Mouse (Mus musculus) hindbrain, postnatal 0 days (tissue): ENCODE results near the gene Prkar2a. TPM values are rescaled to one million over a fixed set of nuclear protein-coding genes. Genes with fewer than 3 reads are reported as not detected.

Source experiments
- ATAC-seq: fragments of 200-750 bp; cut with Nextera tagmentation; 2 replicates; pipeline ENCODE4 v1.8.0; 2017; ENCODE audit warnings: mild to moderate bottlenecking, moderate TSS enrichment, moderate library complexity
- DNase-seq: peaks from one replicate; pipeline ENCODE4 v3.0.0-alpha.2; 2015; ENCODE audit warnings: low spot score
- H3K27ac ChIP-seq: fragments of 300-500 bp; sonication (generic); 2 replicates; pipeline ENCODE4 v1.5.1; 2014; ENCODE audit warnings: mild to moderate bottlenecking
- H3K27me3 ChIP-seq: fragments of 300-500 bp; sonication (generic); 2 replicates; pipeline ENCODE4 v1.6.1; 2014; ENCODE audit warnings: low read length, mixed read lengths; ENCODE audit not compliant: insufficient read depth
- H3K36me3 ChIP-seq: fragments of 300-500 bp; sonication (generic); 2 replicates; pipeline ENCODE4 v1.6.1; 2014; ENCODE audit warnings: low read length, mixed read lengths; ENCODE audit not compliant: insufficient read depth
- H3K4me1 ChIP-seq: fragments of 300-500 bp; sonication (generic); 2 replicates; pipeline ENCODE4 v1.6.1; 2014; ENCODE audit warnings: antibody characterized with exemption, low read length, mixed read lengths; ENCODE audit not compliant: insufficient read depth
- H3K4me2 ChIP-seq: fragments of 300-500 bp; sonication (generic); 2 replicates; pipeline ENCODE4 v1.6.1; 2014; ENCODE audit warnings: low read depth, mild to moderate bottlenecking, low read length, moderate library complexity, mixed read lengths
- H3K4me3 ChIP-seq: fragments of 300-500 bp; sonication (generic); 2 replicates; pipeline ENCODE4 v1.5.1; 2014; ENCODE audit warnings: low read length
- H3K9ac ChIP-seq: fragments of 300-500 bp; sonication (generic); replicated peaks from 2 replicates; pipeline ENCODE4 v1.6.1; 2014; ENCODE audit warnings: mild to moderate bottlenecking, low read length, moderate library complexity, mixed read lengths
- H3K9me3 ChIP-seq: fragments of 300-500 bp; sonication (generic); 2 replicates; pipeline ENCODE4 v1.6.1; 2016; ENCODE audit warnings: low read length, mixed read lengths
- CTCF ChIP-seq: IDR thresholded peaks from 2 replicates; pipeline ENCODE4 v1.5.1; 2016; ENCODE audit warnings: antibody characterized with exemption, control low read depth, low read depth
- WGBS: fragments of 180-500 bp; shearing (Covaris S2); extraction: QIAGEN DNeasy Blood & Tissue Kit; methylation state at CpG from one replicate; pipeline ENCODE4 v1.1.7; 2014; 5-methylcytosine and 5-hydroxymethylcytosine counted together
- polyA plus RNA-seq: library from polyadenylated mRNA; unstranded; fragments of >200 nt; fragmentation: Nextera tagmentation; extraction: Ambion mirVana; gene quantifications from 2 replicates; pipeline ENCODE4 v1.2.1, GENCODE M21; 2015
- total RNA-seq: library from RNA; depleted of rRNA; stranded (reverse); fragments of >200 nt; gene quantifications from 2 replicates; pipeline ENCODE4 v1.2.3, GENCODE M21; 2014

Prkar2a gene
- total and polyA plus RNA-seq, 2 experiments from 2014 or later: 43.9 to 87.3 TPM

DNA sequence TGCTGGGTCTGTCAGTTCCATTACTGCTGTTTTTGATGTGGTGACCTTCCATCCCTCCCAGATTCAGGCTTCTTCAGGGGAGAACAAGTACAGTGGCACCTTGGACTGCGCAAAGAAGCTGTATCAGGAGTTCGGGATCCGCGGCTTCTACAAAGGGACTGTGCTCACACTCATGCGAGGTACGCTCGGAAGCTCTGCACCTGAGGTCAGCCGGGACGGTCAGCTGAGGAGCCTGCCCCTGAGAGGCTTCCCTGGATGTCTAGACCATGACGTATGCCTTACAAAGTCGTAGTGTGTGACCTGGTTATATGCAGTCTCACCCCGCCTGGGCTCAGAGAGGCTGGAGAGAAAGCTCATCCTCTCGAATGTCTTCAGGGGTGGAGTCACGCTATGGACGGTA, 9.1 kb upstream of the Prkar2a start:
- Histone ChIP-seq H3K27me3 (no peaks in the 10 kb centered on the region), H3K27ac (no peak overlapping the region), H3K4me1 (no peaks in the 10 kb centered on the region), H3K9ac (no peak overlapping the region), H3K36me3 (peaks cover 28% of the 10 kb centered on the region), H3K9me3 (no peaks in the 10 kb centered on the region), H3K4me3 (no peak overlapping the region), H3K4me2 (no peak overlapping the region)
- no peak for DNase-seq
- 96% methylated on average over 15 of the region's 15 CpGs for WGBS
- ATAC-seq: no peak
- no peak for TF ChIP-seq CTCF

DNA sequence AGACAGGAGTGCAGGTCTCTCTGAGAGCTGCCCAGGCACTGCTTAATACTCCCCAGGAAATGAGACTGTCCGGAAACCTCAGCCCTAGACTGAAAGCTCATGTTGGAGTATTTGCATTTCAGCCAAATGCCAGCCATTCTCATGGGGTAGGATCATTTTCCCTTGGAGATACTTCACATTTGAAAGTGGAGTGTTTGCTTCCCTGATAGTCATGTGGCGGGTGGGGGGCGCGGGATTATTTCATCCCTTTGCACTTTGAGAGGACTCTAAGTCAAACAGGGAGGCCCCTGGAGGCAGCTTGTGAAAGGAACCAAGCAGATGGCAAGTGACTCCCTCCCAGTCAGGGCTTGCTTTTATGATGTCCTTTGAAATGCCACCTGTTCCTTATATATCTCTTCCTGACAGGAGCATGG, 2.6 kb upstream of the Prkar2a start:
- Histone ChIP-seq H3K4me3 (no peak overlapping the region), H3K4me2 (no peak overlapping the region), H3K9ac (no peak overlapping the region), H3K27me3 (no peaks in the 10 kb centered on the region), H3K27ac (no peak overlapping the region), H3K36me3 (peaks cover 15% of the 10 kb centered on the region; the same call in 1 of the 2 replicates), H3K9me3 (no peaks in the 10 kb centered on the region), H3K4me1 (peaks cover 5% of the 10 kb centered on the region)
- ATAC-seq (no peak), DNase-seq (peak; percentile 34)
- WGBS: 35% methylated on average over 4 of the region's 4 CpGs
- TF ChIP-seq CTCF: no peak

DNA sequence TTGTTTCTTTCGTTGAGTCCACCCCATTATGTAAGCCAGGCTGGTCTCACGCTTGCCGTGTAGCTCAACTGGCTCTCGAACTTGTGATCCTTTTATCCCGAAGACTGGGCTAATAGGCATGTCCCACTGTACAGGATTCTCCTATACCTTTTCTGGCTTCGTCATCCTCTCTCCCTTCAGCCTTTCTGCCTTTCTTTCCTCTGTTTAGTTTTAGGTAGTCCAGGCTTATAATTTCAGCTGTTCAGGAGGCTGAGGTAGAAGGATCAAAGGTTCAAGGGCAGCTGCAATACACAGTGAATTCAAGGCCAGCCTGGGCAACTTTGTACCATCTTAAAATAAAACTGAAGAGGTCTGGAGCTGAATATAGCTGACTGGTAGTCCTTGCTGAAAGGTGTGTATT, 1.9 kb upstream of the Prkar2a start:
- no peak for DNase-seq
- ATAC-seq: no peak
- H3K36me3 ChIP-seq: peaks cover 11% of the 10 kb centered on the region; the same call in 1 of the 2 replicates
- H3K9ac ChIP-seq: no peak overlapping the region
- no peak for TF ChIP-seq CTCF
- no peak overlapping the region for H3K4me2 ChIP-seq
- 70% methylated on average over 6 of the region's 6 CpGs for WGBS
- H3K27me3 ChIP-seq: no peaks in the 10 kb centered on the region
- no peaks in the 10 kb centered on the region for H3K9me3 ChIP-seq
- H3K27ac ChIP-seq: no peak overlapping the region
- peaks cover 8% of the 10 kb centered on the region for H3K4me1 ChIP-seq
- no peak overlapping the region for H3K4me3 ChIP-seq

DNA sequence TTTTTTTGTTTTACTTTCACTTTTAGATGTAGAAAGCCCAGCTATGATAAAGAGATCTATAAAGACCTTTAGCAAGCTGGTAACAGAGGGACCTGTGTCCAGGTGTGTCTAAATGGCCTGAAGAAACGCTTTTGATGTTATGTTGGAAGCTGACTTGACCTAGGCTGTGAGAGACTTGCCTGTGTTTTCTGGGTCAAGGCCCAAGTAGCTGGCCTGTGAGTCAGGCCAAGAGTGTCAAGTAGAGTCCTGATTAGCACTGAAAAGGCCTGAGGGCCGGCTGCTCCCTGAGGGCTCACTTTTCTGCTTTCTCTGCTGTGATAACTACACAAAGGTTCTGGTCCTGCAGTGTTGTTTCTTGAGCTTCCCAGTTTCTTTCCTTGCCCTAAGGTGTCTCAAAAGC, 1.4 kb upstream of the Prkar2a start:
- Histone ChIP-seq H3K4me1 (peaks cover 8% of the 10 kb centered on the region), H3K27me3 (no peaks in the 10 kb centered on the region), H3K9ac (no peak overlapping the region), H3K4me2 (no peak overlapping the region), H3K36me3 (0 out of 2 replicates have a peak, but pooled peaks cover 6% of the 10 kb centered on the region), H3K4me3 (no peak overlapping the region), H3K27ac (no peak overlapping the region), H3K9me3 (no peaks in the 10 kb centered on the region)
- no peak for TF ChIP-seq CTCF
- DNase-seq: no peak
- WGBS: 76% methylated on average over 2 of the region's 2 CpGs
- ATAC-seq: no peak

DNA sequence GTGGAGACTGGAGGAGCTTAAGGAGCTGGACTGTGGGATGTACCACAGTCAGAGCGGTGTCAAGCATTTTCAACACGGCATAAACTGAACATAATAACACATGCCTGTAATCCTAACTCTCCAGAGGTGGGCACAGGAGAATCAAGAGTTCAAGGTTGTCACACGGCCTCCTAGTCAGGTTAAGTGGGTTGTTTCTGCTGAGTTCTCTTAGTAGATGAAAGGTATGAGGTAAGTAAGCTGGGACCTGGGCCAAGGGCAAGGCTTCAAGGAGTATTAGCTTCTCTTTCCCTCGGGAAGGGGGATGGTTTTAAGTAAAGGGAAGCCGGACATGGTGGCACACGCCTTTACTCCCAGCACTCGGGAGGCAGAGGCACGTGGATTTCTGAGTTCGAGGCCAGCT, 663 bp upstream of the Prkar2a start:
- Histone ChIP-seq H3K9me3 (no peaks in the 10 kb centered on the region), H3K9ac (no peak overlapping the region), H3K4me1 (peaks cover 12% of the 10 kb centered on the region), H3K36me3 (0 out of 2 replicates have a peak, but pooled peaks cover 5% of the 10 kb centered on the region), H3K27ac (no peak overlapping the region), H3K4me3 (no peak overlapping the region), H3K27me3 (no peaks in the 10 kb centered on the region), H3K4me2 (no peak overlapping the region)
- WGBS: 77% methylated on average over 9 of the region's 9 CpGs
- no peak for ATAC-seq
- DNase-seq: no peak
- TF ChIP-seq CTCF: no peak

DNA sequence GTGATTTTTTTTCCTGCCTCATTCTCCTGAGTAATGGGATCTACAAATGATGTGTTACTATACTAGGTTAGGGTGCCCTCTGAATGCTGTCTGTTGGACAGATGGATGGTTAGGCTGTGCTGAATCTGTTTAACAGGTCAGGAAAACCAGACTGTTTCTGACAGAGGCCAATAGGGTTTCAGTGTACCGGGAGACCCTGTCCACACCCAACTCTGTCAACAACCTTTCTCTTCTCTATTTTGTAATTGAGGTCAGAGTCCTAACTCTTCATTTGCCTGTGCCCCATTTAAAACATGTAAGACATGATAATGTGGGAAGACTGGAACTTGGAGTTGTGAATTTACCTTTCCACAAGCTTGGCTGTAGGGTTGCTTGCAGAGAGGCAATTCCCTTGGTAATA, 879 bp downstream of the Prkar2a start:
- no peak for ATAC-seq
- DNase-seq: no peak
- Histone ChIP-seq H3K9me3 (no peaks in the 10 kb centered on the region), H3K36me3 (0 out of 2 replicates have a peak, but pooled peaks cover 3% of the 10 kb centered on the region), H3K9ac (no peak overlapping the region), H3K4me2 (no peak overlapping the region), H3K4me1 (peaks cover 20% of the 10 kb centered on the region), H3K27me3 (no peaks in the 10 kb centered on the region), H3K27ac (no peak overlapping the region), H3K4me3 (no peak overlapping the region)
- WGBS: 85% methylated on average over 1 of the region's 1 CpGs
- TF ChIP-seq CTCF: no peak

DNA sequence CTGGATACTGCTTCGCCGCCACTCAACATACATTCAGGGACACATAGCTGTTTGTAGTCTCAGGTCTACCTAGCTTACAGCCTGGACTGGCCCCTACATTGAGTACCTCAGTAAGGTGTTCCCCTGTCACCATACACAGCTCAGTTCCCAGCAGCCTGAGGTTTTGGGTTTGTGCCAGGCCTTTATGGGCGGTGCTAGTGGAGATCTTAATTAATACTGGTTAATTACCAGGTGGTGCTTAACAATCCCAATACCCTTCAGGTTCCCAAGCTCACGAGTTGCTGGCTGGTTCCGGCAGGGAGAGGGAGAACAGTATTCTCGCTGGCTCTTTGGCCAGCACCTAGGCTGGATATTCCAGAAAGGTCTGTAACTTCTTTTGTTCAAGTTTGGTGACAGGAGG, 1.8 kb downstream of the Prkar2a start:
- Histone ChIP-seq H3K9ac (no peak overlapping the region), H3K4me3 (no peak overlapping the region), H3K4me1 (peaks cover 20% of the 10 kb centered on the region), H3K27me3 (no peaks in the 10 kb centered on the region), H3K36me3 (no peaks in the 10 kb centered on the region), H3K9me3 (no peaks in the 10 kb centered on the region), H3K4me2 (no peak overlapping the region), H3K27ac (no peak overlapping the region)
- ATAC-seq: no peak
- TF ChIP-seq CTCF: no peak
- no peak for DNase-seq
- 84% methylated on average over 6 of the region's 6 CpGs for WGBS
